Mouse (Mus musculus) B cell, adult (primary cell): ENCODE measurements around the gene Heatr3. TPM values are rescaled to one million over a fixed set of nuclear protein-coding genes. Genes with fewer than 3 reads are reported as not detected.

Source experiments
- total RNA-seq: library from RNA; stranded (reverse); gene quantifications from 4 replicates; pipeline ENCODE4 v1.2.4, GENCODE M21; 2023; ENCODE audit not compliant: inconsistent age

Gene Heatr3
- total RNA-seq, result 26.1 to 34.0 TPM (median 27.3 TPM) in 4 replicates

GRCm38 (mm10) chr8:88137748-88138484, at the start of gene Heatr3:
Gene Heatr3, plus strand, starts transcription at chr8:88137855.

GRCm38 (mm10) chr8:88118456-88119036, 19.1 kb upstream of the Heatr3 start, which contains the start of gene Cnep1r1:
Gene Cnep1r1, plus strand, starts transcription at chr8:88118769.

DNA sequence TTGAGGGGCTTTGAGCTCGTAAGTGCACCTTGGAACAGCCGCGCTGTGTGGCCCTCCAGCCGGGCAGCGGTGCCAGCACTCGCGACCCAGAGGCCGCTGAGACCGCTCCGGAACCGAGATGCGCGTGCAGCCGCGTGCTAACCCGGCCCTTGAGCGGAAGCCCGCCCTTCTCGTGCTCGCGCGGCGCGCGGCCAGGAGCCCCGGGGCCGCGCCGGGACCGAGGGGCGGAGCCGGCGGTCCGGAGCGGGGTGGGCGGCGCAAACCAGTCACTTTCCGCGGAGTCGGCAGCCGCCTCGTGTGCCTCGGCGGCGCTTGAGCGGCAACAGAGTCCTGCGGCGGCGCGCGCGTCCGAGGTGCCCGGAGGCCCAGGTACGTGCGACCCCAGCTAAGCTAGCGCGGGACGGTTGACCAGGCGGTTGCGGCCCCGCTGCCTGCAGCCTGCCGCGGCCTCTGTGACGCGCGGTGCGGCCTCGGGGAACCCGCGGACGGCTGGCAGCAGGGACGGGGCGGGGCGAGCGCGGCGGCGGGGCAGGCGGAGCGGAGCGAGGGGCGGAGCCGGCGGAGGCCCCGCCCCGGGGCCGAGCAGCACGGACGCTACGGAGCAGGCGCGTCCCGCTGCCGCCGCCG, 61.4 kb downstream of the Heatr3 start, which contains the start of gene Tent4b:
Tent4b (plus strand) TSS at position 269 of the 627 bp plus-strand sequence.

Other genes with a start within 250 kb of the Heatr3 start
- not detected in 4 replicates for gene Zfp423, start 178.3 kb upstream of the Heatr3 start, total RNA-seq
- 22.6 to 26.7 TPM (median 24.3 TPM) in 4 replicates for gene Cnep1r1, start 19.1 kb upstream of the Heatr3 start, total RNA-seq
- 50.0 to 55.0 TPM (median 52.2 TPM) in 4 replicates for gene Tent4b, start 61.4 kb downstream of the Heatr3 start, total RNA-seq
- gene Adcy7, start 134.5 kb downstream of the Heatr3 start, total RNA-seq, result 127 to 136 TPM (median 133 TPM) in 4 replicates
- 76.0 to 87.2 TPM (median 78.6 TPM) in 4 replicates for gene Brd7, start 224.3 kb downstream of the Heatr3 start, total RNA-seq